Mouse (Mus musculus) lung, postnatal 25 days (tissue): Measurements from ENCODE around the gene Bcl2.
"Not testable (repeated sequence)": the region's sequence is repeated elsewhere in the genome, so short reads cannot be mapped to it uniquely, and the experiment has no call there.

Experiments used
- DNase-seq: peaks from one replicate; pipeline ENCODE4 v3.0.0; 2022; ENCODE audit warnings: low spot score

The Bcl2 gene

GRCm38 (mm10) chr1:106555498-106556168 lies 158.4 kb downstream of the Bcl2 start:
- no peak for DNase-seq

DNA sequence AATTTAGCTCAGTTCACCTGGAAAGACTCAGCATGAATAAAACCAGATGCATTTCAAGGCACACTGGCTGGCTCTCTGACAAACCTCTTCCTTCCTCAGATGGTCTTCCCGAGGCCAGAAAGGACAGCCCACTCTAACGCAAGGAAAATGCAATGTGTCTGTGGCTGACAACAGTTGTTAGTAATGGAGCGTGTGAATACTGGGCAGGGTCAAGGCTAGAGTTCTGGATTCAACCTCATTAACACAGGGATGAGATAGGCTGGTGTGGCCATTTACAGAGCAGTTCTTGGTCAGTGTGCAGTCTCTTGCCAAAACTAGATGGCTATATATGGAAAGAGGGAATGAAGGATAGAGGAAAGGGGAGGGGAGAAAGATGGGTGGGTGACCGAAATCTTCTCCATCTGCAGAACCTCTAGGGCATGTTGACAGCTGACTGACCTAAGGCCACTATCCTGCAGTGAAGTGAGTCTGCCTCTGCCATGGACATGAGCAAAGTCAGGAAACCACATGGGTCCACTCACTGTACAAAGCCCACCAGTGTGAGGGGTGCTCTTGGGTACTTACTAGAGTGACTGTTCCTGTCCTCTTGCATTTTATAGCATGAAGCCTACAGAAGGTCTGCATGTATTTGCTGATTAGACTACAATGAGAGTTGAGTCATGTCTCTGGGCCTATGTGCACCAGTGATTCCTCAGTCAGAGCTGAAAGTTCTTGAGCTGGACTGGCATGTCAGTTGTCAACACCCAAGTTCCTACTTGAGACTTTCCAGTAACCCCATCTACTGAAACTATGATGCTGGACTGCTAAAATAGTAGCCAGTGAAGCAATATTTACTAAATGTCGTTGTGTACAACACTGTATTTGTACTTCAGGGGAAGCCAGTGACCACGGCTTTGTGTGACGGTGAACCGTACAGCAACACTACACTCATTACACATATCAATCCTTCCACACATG lies 159.9 kb downstream of the Bcl2 start:
- no peak for DNase-seq

GRCm38 (mm10) chr1:106552856-106553255 lies 161.2 kb downstream of the Bcl2 start:
- DNase-seq, result peak; percentile 18

- no peak for DNase-seq
Observed at GRCm38 (mm10) chr1:106550580-106550979, 163.5 kb downstream of the Bcl2 start.

DNA sequence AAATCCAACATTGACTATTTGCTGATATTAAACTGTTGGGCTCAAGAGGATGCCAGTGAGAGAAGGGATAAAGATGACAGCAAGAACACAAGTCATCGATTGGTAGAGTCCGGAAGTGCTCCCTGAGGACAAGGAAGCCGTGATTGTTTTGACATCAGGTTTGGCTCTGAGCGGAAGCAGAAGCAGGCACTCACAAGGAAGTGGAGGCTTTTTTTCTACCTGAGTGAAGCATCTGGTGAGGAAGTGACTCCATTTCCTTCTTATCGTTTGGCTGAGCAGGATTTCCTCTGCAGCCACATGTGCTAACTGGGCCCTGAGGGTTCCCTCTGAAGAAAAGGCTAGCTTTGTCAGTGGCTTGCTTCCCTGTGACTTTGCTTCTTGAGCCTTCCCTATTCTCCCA lies 165.0 kb downstream of the Bcl2 start:
- peak; percentile 36 for DNase-seq

GRCm38 (mm10) chr1:106544817-106545612 lies 169.1 kb downstream of the Bcl2 start:
- DNase-seq, result peak; percentile 61

- DNase-seq, result no peak
Observed at GRCm38 (mm10) chr1:106542731-106543130, 171.3 kb downstream of the Bcl2 start.

- no peak for DNase-seq
Observed at GRCm38 (mm10) chr1:106541851-106542250, 172.2 kb downstream of the Bcl2 start.

- DNase-seq, result no peak
Observed at GRCm38 (mm10) chr1:106540130-106540529, 173.9 kb downstream of the Bcl2 start.

- DNase-seq, result no peak
Observed at GRCm38 (mm10) chr1:106539029-106539428, 175.0 kb downstream of the Bcl2 start.

DNA sequence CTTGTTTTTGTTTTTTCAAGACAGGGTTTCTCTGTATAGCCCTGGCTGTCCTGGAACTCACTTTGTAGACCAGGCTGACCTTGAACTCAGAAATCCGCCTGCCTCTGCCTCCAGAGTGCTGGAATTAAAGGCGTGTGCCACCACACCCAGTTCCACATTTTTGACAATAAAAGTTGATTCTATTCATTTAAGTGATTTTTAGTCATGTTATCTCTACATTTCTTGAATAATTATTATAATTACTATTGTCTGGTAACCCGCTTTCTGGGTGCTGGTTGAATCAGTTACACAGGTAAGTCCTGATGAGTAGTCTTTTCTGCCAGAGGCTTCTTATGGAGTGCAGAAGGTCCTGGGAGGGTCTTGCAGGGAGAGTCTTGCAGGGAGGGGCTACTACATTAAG lies 179.2 kb downstream of the Bcl2 start:
- DNase-seq, result not testable (repeated sequence)

- DNase-seq, result no peak
Observed at GRCm38 (mm10) chr1:106529570-106529969, 184.5 kb downstream of the Bcl2 start.

- no peak for DNase-seq
Observed at GRCm38 (mm10) chr1:106527537-106527936, 186.5 kb downstream of the Bcl2 start.

DNA sequence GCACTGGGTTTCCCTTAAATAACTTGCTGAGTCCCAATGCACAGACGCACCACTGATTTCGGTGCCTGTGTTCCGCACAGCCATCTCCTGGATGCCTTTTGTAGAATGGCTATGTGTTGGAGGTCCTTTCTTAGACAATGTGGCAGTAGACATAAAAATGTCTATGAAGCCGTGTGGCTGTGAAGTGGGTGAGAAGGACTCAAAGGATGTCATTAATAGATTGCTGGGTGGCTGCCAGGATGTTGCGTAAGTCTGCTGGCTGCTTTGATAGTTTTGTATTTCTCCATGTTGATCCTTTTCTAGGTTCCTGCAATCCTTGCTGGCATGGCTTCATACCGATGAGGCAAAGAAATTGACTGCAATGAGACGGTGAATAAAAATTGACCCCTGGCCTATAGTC lies 187.3 kb downstream of the Bcl2 start:
- peak; percentile 63 for DNase-seq

- DNase-seq, result no peak
Observed at GRCm38 (mm10) chr1:106526112-106526511, 188.0 kb downstream of the Bcl2 start.

GRCm38 (mm10) chr1:106523741-106524140 lies 190.3 kb downstream of the Bcl2 start:
- DNase-seq, result no peak

DNA sequence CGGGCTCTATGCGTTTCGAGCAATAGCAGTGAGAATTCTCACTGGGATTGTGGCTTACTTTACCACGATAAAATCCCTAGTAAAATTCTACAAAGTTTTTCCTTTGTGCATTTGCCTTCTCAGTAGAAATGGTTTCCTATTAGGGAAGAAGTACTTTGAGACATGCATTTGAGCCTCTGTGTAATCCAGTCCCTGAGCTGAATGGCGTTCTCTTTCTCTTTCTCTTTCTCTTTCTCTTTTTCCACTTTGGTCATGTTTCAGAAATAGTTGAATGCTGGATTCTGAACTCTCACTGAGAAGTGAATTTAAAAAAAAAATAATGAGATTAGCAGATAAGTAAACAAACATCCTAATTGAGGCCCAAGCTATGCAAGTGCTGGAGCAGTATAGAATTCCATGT lies 191.1 kb downstream of the Bcl2 start:
- no peak for DNase-seq

- no peak for DNase-seq
Observed at GRCm38 (mm10) chr1:106517591-106518177, 196.4 kb downstream of the Bcl2 start.

GRCm38 (mm10) chr1:106517099-106517498 lies 197.0 kb downstream of the Bcl2 start:
- no peak for DNase-seq

- no peak for DNase-seq
Observed at GRCm38 (mm10) chr1:106515611-106516010, 198.5 kb downstream of the Bcl2 start.

DNA sequence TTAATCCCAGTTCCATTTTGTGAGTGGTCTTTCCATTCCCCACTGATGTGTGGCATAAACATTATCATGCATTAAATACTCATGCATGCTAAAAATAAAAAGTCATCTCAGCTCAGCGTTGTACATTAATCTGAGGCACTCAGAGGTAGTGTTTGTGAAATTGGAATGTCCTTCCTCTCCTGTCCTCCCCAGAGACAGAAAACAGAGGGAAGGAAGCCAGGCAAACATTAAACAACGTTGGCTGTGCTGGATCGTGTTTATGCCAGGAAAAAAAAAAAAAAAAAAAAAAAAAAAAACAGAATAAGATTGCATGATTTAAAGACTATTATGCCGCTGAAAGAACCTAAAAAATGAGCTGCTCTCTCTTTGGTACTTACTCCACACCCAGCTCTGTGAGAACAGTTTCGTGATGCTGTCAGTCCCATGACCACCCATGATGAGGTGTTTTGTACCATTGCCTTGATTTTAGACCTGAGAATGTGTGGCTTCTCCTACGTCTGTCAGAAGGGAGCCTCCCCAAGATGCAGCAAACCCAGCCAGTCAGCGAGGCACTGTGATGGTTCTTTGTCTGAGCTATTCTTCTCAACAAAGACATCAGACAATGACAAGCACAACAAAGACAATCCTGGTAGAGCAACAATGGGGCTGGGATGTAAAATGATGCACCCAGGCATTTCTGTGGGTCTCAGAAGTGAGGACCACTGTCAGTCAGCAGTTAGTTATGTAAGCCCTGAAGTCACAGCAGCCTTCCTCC lies 200.0 kb downstream of the Bcl2 start:
- no peak for DNase-seq
